In the genomic region with DNA sequence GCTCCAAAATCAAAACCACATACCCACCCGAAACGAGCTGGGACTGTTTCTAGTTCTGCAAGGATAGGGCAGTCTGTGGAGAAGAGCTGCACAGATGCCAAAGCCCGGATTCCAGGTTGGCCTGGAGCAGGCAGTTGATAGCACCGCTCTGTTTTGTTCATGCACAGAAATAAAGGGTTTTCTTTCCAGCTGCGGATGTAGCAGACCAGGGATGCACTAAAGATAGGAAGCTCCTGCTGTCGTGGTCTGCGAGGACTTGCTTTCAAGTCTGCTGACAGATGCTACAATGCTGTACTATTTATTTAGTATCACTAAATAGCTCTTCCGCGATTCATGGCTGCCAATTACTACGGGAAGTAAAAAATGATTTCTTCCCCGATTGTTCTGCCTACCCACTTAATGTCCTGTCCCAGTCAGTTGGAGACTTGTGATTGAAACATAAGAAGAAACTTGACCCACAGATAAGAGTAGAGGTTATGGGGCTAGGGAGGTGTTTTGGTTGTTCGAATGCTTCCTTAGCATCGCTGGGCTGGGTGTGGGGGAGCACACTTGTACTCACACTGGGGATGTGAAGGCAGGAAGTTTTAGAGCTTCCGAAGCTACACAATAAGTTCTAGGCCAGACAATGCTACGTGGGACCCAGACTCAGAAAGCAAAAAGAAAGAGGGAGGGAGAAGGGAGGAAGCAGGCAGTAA, we compare ENCODE assay signal across 10 mouse cellular contexts. TPM values are rescaled to one million over a fixed set of nuclear protein-coding genes. Genes with fewer than 3 reads are reported as not detected.
DNase-seq lines count a peak whose midpoint lies in the region; ATAC-seq and TF ChIP-seq lines count a peak whose summit lies in the region.
"Had no signal": no experiment of that assay in that cellular context is flagged by ENCODE, and none has a peak within 500 bp of the region (broad histone marks: within the 10 kb centered on the region; RNA-seq: fewer than 3 reads in every experiment).

No protein-coding gene starts in this region.

- no peak for ATAC-seq in forebrain, embryonic 11.5 days (replicated peaks; ENCODE audit: low FRiP score)
- ATAC-seq in kidney, postnatal 0 days (replicated peaks; ENCODE audit: low FRiP score, low read depth), result no peak
- no peak for ATAC-seq in CD4-positive, CD25-positive, alpha-beta regulatory T cell, adult 4 months
- no peak for ATAC-seq in granulocyte monocyte progenitor cell, adult 5-6 weeks (replicated peaks; ENCODE audit: poor library complexity, severe bottlenecking)

- DNase-seq in forebrain, embryonic 10.5 days (ENCODE audit: extremely low spot score, low spot score), result no peak
- DNase-seq in forebrain, embryonic 11.5 days (ENCODE audit: low spot score), result no peak
- DNase-seq in right cerebral cortex, postnatal 4 days, result peak; percentile 8
- no peak for DNase-seq in right cerebral cortex, postnatal 14 days
- DNase-seq in kidney, postnatal 0 days (ENCODE audit: low spot score), result peak; percentile 27
- no peak for DNase-seq in urinary bladder, postnatal 36 days (ENCODE audit: low spot score in 2 of 2)
- DNase-seq: right cerebral cortex, postnatal 25 days had no signal

- H3K4me3 ChIP-seq in forebrain, embryonic 10.5 days, result no peak overlapping the region
- H3K4me3 ChIP-seq in forebrain, embryonic 11.5 days (ENCODE audit: low read depth, low read length), result no peak overlapping the region
- no peak overlapping the region for H3K4me3 ChIP-seq in kidney, postnatal 0 days (replicated peaks; ENCODE audit: low read depth, low read length)
- H3K4me3 ChIP-seq: limb, embryonic 12.5 days had no signal

- TF ChIP-seq CTCF in kidney, postnatal 0 days (IDR thresholded peaks at IDR 0.05; ENCODE audit: low read depth), result no peak

- H3K27ac ChIP-seq in forebrain, embryonic 10.5 days, result peak overlapping the region; percentile 51; the same call in 1 of the 2 replicates
- no peak overlapping the region for H3K27ac ChIP-seq in forebrain, embryonic 11.5 days (ENCODE audit: low read depth, low read length)
- peak overlapping the region; percentile 28 for H3K27ac ChIP-seq in kidney, postnatal 0 days
- H3K27ac ChIP-seq: limb, embryonic 12.5 days had no signal

- H3K9me3 ChIP-seq in forebrain, embryonic 10.5 days, result no peaks in the 10 kb centered on the region
- no peaks in the 10 kb centered on the region for H3K9me3 ChIP-seq in forebrain, embryonic 11.5 days (ENCODE audit: control insufficient read depth, low read length)
- H3K9me3 ChIP-seq in kidney, postnatal 0 days (replicated peaks; ENCODE audit: low read length), result no peaks in the 10 kb centered on the region
- H3K9me3 ChIP-seq: limb, embryonic 12.5 days had no signal

- no peaks in the 10 kb centered on the region for H3K27me3 ChIP-seq in forebrain, embryonic 10.5 days (ENCODE audit: poor library complexity, severe bottlenecking)
- no peaks in the 10 kb centered on the region for H3K27me3 ChIP-seq in forebrain, embryonic 11.5 days (ENCODE audit: control insufficient read depth, insufficient read depth, low read length)
- H3K27me3 ChIP-seq in kidney, postnatal 0 days (ENCODE audit: insufficient read depth, low read length), result no peaks in the 10 kb centered on the region
- H3K27me3 ChIP-seq: limb, embryonic 12.5 days had no signal

- H3K36me3 ChIP-seq in forebrain, embryonic 10.5 days (replicated peaks), result peaks cover 1% of the 10 kb centered on the region; the same call in 1 of the 2 replicates
- no peaks in the 10 kb centered on the region for H3K36me3 ChIP-seq in forebrain, embryonic 11.5 days (ENCODE audit: control insufficient read depth, insufficient read depth, low read length)
- H3K36me3 ChIP-seq in kidney, postnatal 0 days (ENCODE audit: insufficient read depth, low read length), result no peaks in the 10 kb centered on the region
- H3K36me3 ChIP-seq: limb, embryonic 12.5 days had no signal

- WGBS in forebrain, embryonic 10.5 days, result 49% methylated on average over 15 of the region's 15 CpGs
- WGBS in forebrain, embryonic 11.5 days, result 43% methylated on average over 15 of the region's 15 CpGs
- WGBS in kidney, postnatal 0 days, result 40% methylated on average over 15 of the region's 15 CpGs

- no peak overlapping the region; the same call in 1 of the 2 replicates for H3K9ac ChIP-seq in forebrain, embryonic 11.5 days (ENCODE audit: low read length)
- no peak overlapping the region for H3K9ac ChIP-seq in kidney, postnatal 0 days (ENCODE audit: low read depth, low read length)
- H3K9ac ChIP-seq: limb, embryonic 12.5 days had no signal

- H3K4me2 ChIP-seq in forebrain, embryonic 11.5 days (ENCODE audit: low read depth, low read length, severe bottlenecking), result no peak overlapping the region
- H3K4me2 ChIP-seq in kidney, postnatal 0 days (ENCODE audit: low read length), result no peak overlapping the region
- H3K4me2 ChIP-seq: limb, embryonic 12.5 days had no signal

- peaks cover 42% of the 10 kb centered on the region for H3K4me1 ChIP-seq in forebrain, embryonic 10.5 days
- peaks cover 12% of the 10 kb centered on the region for H3K4me1 ChIP-seq in forebrain, embryonic 11.5 days (replicated peaks; ENCODE audit: control insufficient read depth, insufficient read depth, low read length)
- H3K4me1 ChIP-seq in kidney, postnatal 0 days (replicated peaks; ENCODE audit: insufficient read depth, low read length), result no peaks in the 10 kb centered on the region

RNA-seq across cellular contexts. Expression of a gene that starts 41.6 kb away (rescaled TPM):
- polyA plus RNA-seq in forebrain, embryonic 10.5 days (2016; fragmentation: Nextera tagmentation; extraction: Ambion mirVana), result 25.3 and 26.8 TPM in 2 replicates
- 22.0 and 23.9 TPM in 2 replicates for polyA plus RNA-seq in forebrain, embryonic 11.5 days (2014; fragmentation: Nextera tagmentation; extraction: Ambion mirVana)
- polyA plus RNA-seq in kidney, postnatal 0 days (2015; fragmentation: Nextera tagmentation; extraction: Ambion mirVana), result 23.2 and 23.4 TPM in 2 replicates
- polyA plus RNA-seq in CD4-positive, CD25-positive, alpha-beta regulatory T cell, adult 4 months (2017; shearing (Covaris generic)), result not detected
- total RNA-seq in granulocyte monocyte progenitor cell, adult 5-6 weeks (2014; fragmentation: Nextera tagmentation), result 0.09 TPM in 1 of 2 replicates, not detected in the other
- 0.10 TPM in 1 of 2 replicates, not detected in the other for total RNA-seq in granulocyte monocyte progenitor cell, adult 5-6 weeks (2017)

Comparison
In these comparisons a context has a peak if more than half of its experiments do, and no peak if none do; other contexts are left out.
1. DNase-seq: peak in right cerebral cortex, postnatal 4 days (single experiment) and kidney, postnatal 0 days (single experiment); none in forebrain, embryonic 10.5 days (single experiment), forebrain, embryonic 11.5 days (single experiment), right cerebral cortex, postnatal 14 days (single experiment) and urinary bladder, postnatal 36 days (0 of 2).
2. RNA of a gene that starts 41.6 kb away (polyA plus RNA-seq): 25.3 to 26.8 TPM in forebrain, embryonic 10.5 days, 22.0 to 23.9 TPM in forebrain, embryonic 11.5 days and 23.2 to 23.4 TPM in kidney, postnatal 0 days; not detected in CD4-positive, CD25-positive, alpha-beta regulatory T cell, adult 4 months; every median in the first group is over 10 times any median in the second.